Comparison of ENCODE assay signal across 21 mouse cellular contexts in the genomic region with DNA sequence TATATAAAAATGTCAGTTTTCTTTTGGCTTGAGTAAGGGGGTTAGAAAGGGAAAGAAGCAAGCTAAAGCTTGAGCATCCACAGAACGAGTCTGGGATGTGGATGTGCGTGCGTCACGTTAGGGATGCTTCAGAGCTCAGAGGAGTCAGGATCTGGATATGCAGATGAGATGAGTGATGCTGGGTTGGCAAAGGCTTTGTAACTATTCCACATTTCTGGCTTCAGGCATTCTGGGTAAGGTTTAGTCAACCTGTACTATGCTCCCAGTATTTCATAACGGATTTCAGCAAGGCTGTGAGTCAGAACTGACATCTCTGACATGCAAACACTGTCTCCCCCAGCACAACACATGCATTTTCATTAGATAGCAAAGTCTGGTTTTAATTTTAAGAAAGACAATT.
"Had no signal": no experiment of that assay in that cellular context is flagged by ENCODE, and none has a peak within 500 bp of the region (broad histone marks: within the 10 kb centered on the region; RNA-seq: fewer than 3 reads in every experiment).

No protein-coding gene starts in this region.

- H3K4me1 ChIP-seq: limb, embryonic 15.5 days; lung, embryonic 15.5 days; midbrain, embryonic 10.5 days; midbrain, embryonic 15.5 days; neural tube, embryonic 12.5 days; neural tube, embryonic 15.5 days had no signal

- H3K9ac ChIP-seq: limb, embryonic 12.5 days; limb, embryonic 15.5 days; liver, embryonic 14.5 days; lung, embryonic 15.5 days; midbrain, embryonic 15.5 days; neural tube, embryonic 12.5 days; neural tube, embryonic 15.5 days had no signal

- H3K9me3 ChIP-seq: limb, embryonic 12.5 days; limb, embryonic 15.5 days; lung, embryonic 15.5 days; megakaryocyte, embryonic 14.5 days; midbrain, embryonic 10.5 days; midbrain, embryonic 15.5 days; neural tube, embryonic 12.5 days; neural tube, embryonic 15.5 days had no signal

- DNase-seq: kidney, adult 2 months; kidney, postnatal 25 days; left cerebral cortex, postnatal 4 days; lung, adult 18-20 months; lung, postnatal 10 days; lung, postnatal 36 days; right cerebral cortex, postnatal 25 days; thymus, adult 18-20 months; thymus, postnatal 14 days; thymus, postnatal 4 days had no signal

- ATAC-seq: intestine, postnatal 0 days; midbrain, embryonic 15.5 days had no signal

- H3K27ac ChIP-seq: kidney, postnatal 0 days; limb, embryonic 12.5 days; limb, embryonic 15.5 days; liver, embryonic 14.5 days; lung, embryonic 15.5 days; midbrain, embryonic 10.5 days; midbrain, embryonic 15.5 days; neural tube, embryonic 12.5 days; neural tube, embryonic 15.5 days had no signal

- H3K27me3 ChIP-seq: limb, embryonic 12.5 days; limb, embryonic 15.5 days; lung, embryonic 15.5 days; megakaryocyte, embryonic 14.5 days; midbrain, embryonic 15.5 days; neural tube, embryonic 12.5 days; neural tube, embryonic 15.5 days had no signal

- H3K4me3 ChIP-seq: limb, embryonic 12.5 days; limb, embryonic 15.5 days; lung, embryonic 15.5 days; megakaryocyte, embryonic 14.5 days; midbrain, embryonic 10.5 days; midbrain, embryonic 15.5 days; neural tube, embryonic 12.5 days; neural tube, embryonic 15.5 days had no signal

- H3K4me2 ChIP-seq: limb, embryonic 12.5 days; limb, embryonic 15.5 days; lung, embryonic 15.5 days; midbrain, embryonic 15.5 days; neural tube, embryonic 12.5 days; neural tube, embryonic 15.5 days had no signal
